Mouse (Mus musculus): Measurements from ENCODE around the gene Cdc42ep4. TPM values are rescaled to one million over a fixed set of nuclear protein-coding genes. Genes with fewer than 3 reads are reported as not detected.

The Cdc42ep4 gene
- polyA plus RNA-seq, 1 experiment from 2014 or later = 109 TPM

- peak overlapping the region; percentile 99 for H3K27ac ChIP-seq
- H3K9me3 ChIP-seq = no peaks in the 10 kb centered on the region
- H3K36me3 ChIP-seq (replicated peaks) = no peaks in the 10 kb centered on the region
- H3K9ac ChIP-seq = peak overlapping the region; percentile 58
- H3K4me3 ChIP-seq (replicated peaks) = peak overlapping the region; percentile 35
- WGBS = 36% methylated on average over 4 of the region's 4 CpGs
- no peak; the same call in 1 of the 2 replicates for ATAC-seq (ENCODE audit: low FRiP score)
- H3K4me2 ChIP-seq = peak overlapping the region; percentile 56
- H3K4me1 ChIP-seq = peaks cover 61% of the 10 kb centered on the region
- H3K27me3 ChIP-seq = no peaks in the 10 kb centered on the region
Measured at GRCm38 (mm10) chr11:113786395-113786794, 34.7 kb upstream of the Cdc42ep4 start.

- Histone ChIP-seq H3K36me3 (replicated peaks) (no peaks in the 10 kb centered on the region), H3K4me3 (replicated peaks) (peak overlapping the region; percentile 35), H3K9me3 (no peaks in the 10 kb centered on the region), H3K9ac (peak overlapping the region; percentile 58), H3K27me3 (no peaks in the 10 kb centered on the region), H3K27ac (peak overlapping the region; percentile 99), H3K4me1 (peaks cover 61% of the 10 kb centered on the region), H3K4me2 (peak overlapping the region; percentile 56)
- under 1% methylated on average over 19 of the region's 19 CpGs for WGBS
- peak; percentile 89 for ATAC-seq (ENCODE audit: low FRiP score)
Measured at GRCm38 (mm10) chr11:113785406-113786171, 33.9 kb upstream of the Cdc42ep4 start.

- Histone ChIP-seq H3K36me3 (replicated peaks) (no peaks in the 10 kb centered on the region), H3K27ac (peak overlapping the region; percentile 99), H3K9me3 (no peaks in the 10 kb centered on the region), H3K4me2 (peak overlapping the region; percentile 56), H3K9ac (no peak overlapping the region; the same call in 1 of the 2 replicates), H3K4me1 (peaks cover 68% of the 10 kb centered on the region), H3K4me3 (replicated peaks) (no peak overlapping the region), H3K27me3 (no peaks in the 10 kb centered on the region)
- peak; percentile 31; the same call in 1 of the 2 replicates for ATAC-seq (ENCODE audit: low FRiP score)
- WGBS = 30% methylated on average over 2 of the region's 2 CpGs
Measured at GRCm38 (mm10) chr11:113784656-113785396, 33.1 kb upstream of the Cdc42ep4 start.

- Histone ChIP-seq H3K4me1 (peaks cover 75% of the 10 kb centered on the region), H3K4me3 (replicated peaks) (no peak overlapping the region), H3K27me3 (no peaks in the 10 kb centered on the region), H3K9ac (no peak overlapping the region), H3K9me3 (no peaks in the 10 kb centered on the region), H3K27ac (peak overlapping the region; percentile 61), H3K4me2 (no peak overlapping the region), H3K36me3 (replicated peaks) (no peaks in the 10 kb centered on the region)
- 86% methylated on average over 2 of the region's 2 CpGs for WGBS
- no peak for ATAC-seq (ENCODE audit: low FRiP score)
Measured at GRCm38 (mm10) chr11:113782496-113782895, 30.8 kb upstream of the Cdc42ep4 start.

GRCm38 (mm10) chr11:113782006-113782405 is 30.3 kb upstream of the Cdc42ep4 start:
- Histone ChIP-seq H3K9me3 (no peaks in the 10 kb centered on the region), H3K4me2 (no peak overlapping the region), H3K27me3 (no peaks in the 10 kb centered on the region), H3K36me3 (replicated peaks) (no peaks in the 10 kb centered on the region), H3K9ac (no peak overlapping the region), H3K27ac (peak overlapping the region; percentile 61), H3K4me3 (replicated peaks) (no peak overlapping the region), H3K4me1 (peaks cover 71% of the 10 kb centered on the region)
- ATAC-seq (ENCODE audit: low FRiP score) = no peak
- 74% methylated on average over 2 of the region's 2 CpGs for WGBS

GRCm38 (mm10) chr11:113779680-113780041 is 28.0 kb upstream of the Cdc42ep4 start:
- H3K9me3 ChIP-seq = no peaks in the 10 kb centered on the region
- H3K36me3 ChIP-seq (replicated peaks) = no peaks in the 10 kb centered on the region
- H3K4me3 ChIP-seq (replicated peaks) = no peak overlapping the region
- no peak overlapping the region for H3K9ac ChIP-seq
- no peak for ATAC-seq (ENCODE audit: low FRiP score)
- 6% methylated on average over 6 of the region's 6 CpGs for WGBS
- peak overlapping the region; percentile 36; the same call in 1 of the 2 replicates for H3K27ac ChIP-seq
- no peaks in the 10 kb centered on the region for H3K27me3 ChIP-seq
- no peak overlapping the region for H3K4me2 ChIP-seq
- H3K4me1 ChIP-seq = peaks cover 53% of the 10 kb centered on the region

- H3K4me3 ChIP-seq (replicated peaks) = no peak overlapping the region
- no peak for ATAC-seq (ENCODE audit: low FRiP score)
- H3K4me2 ChIP-seq = no peak overlapping the region
Measured at GRCm38 (mm10) chr11:113778733-113779679, 27.3 kb upstream of the Cdc42ep4 start.

GRCm38 (mm10) chr11:113777878-113778464 is 26.3 kb upstream of the Cdc42ep4 start:
- 78% methylated on average over 8 of the region's 8 CpGs for WGBS
- no peak for ATAC-seq (ENCODE audit: low FRiP score)
- no peaks in the 10 kb centered on the region for H3K27me3 ChIP-seq
- H3K4me3 ChIP-seq (replicated peaks) = no peak overlapping the region
- peaks cover 46% of the 10 kb centered on the region for H3K4me1 ChIP-seq
- no peak overlapping the region for H3K9ac ChIP-seq
- H3K27ac ChIP-seq = no peak overlapping the region
- no peaks in the 10 kb centered on the region for H3K9me3 ChIP-seq
- H3K36me3 ChIP-seq (replicated peaks) = no peaks in the 10 kb centered on the region
- no peak overlapping the region for H3K4me2 ChIP-seq

More at GRCm38 (mm10) chr11:113778733-113779679, 27.3 kb upstream of the Cdc42ep4 start:
- Histone ChIP-seq H3K9ac (no peak overlapping the region), H3K36me3 (replicated peaks) (no peaks in the 10 kb centered on the region), H3K4me1 (peaks cover 48% of the 10 kb centered on the region), H3K27me3 (no peaks in the 10 kb centered on the region), H3K27ac (peak overlapping the region; percentile 36; the same call in 1 of the 2 replicates), H3K9me3 (no peaks in the 10 kb centered on the region)
- WGBS = 17% methylated on average over 20 of the region's 20 CpGs

- Histone ChIP-seq H3K27ac (no peak overlapping the region), H3K4me2 (no peak overlapping the region), H3K4me3 (replicated peaks) (no peak overlapping the region), H3K9me3 (no peaks in the 10 kb centered on the region), H3K27me3 (no peaks in the 10 kb centered on the region), H3K9ac (no peak overlapping the region), H3K36me3 (replicated peaks) (no peaks in the 10 kb centered on the region), H3K4me1 (peaks cover 40% of the 10 kb centered on the region)
- WGBS = 77% methylated on average over 14 of the region's 14 CpGs
- ATAC-seq (ENCODE audit: low FRiP score) = no peak
Measured at GRCm38 (mm10) chr11:113776851-113777511, 25.3 kb upstream of the Cdc42ep4 start.

GRCm38 (mm10) chr11:113774773-113775172 is 23.1 kb upstream of the Cdc42ep4 start:
- 91% methylated on average over 3 of the region's 3 CpGs for WGBS
- H3K36me3 ChIP-seq (replicated peaks) = no peaks in the 10 kb centered on the region
- no peak overlapping the region for H3K27ac ChIP-seq
- H3K4me1 ChIP-seq = peaks cover 24% of the 10 kb centered on the region
- no peaks in the 10 kb centered on the region for H3K9me3 ChIP-seq
- H3K27me3 ChIP-seq = no peaks in the 10 kb centered on the region
- H3K9ac ChIP-seq = no peak overlapping the region
- no peak for ATAC-seq (ENCODE audit: low FRiP score)
- H3K4me2 ChIP-seq = no peak overlapping the region
- H3K4me3 ChIP-seq (replicated peaks) = no peak overlapping the region

- WGBS = 89% methylated on average over 5 of the region's 5 CpGs
Measured at GRCm38 (mm10) chr11:113773191-113773590, 21.5 kb upstream of the Cdc42ep4 start.

More at GRCm38 (mm10) chr11:113773191-113773590, 21.5 kb upstream of the Cdc42ep4 start:
- no peak overlapping the region for H3K4me2 ChIP-seq
- H3K36me3 ChIP-seq (replicated peaks) = no peaks in the 10 kb centered on the region
- no peak overlapping the region for H3K4me3 ChIP-seq (replicated peaks)
- H3K9ac ChIP-seq = no peak overlapping the region
- peaks cover 12% of the 10 kb centered on the region; the same call in 1 of the 2 replicates for H3K4me1 ChIP-seq
- ATAC-seq (ENCODE audit: low FRiP score) = no peak
- H3K27ac ChIP-seq = no peak overlapping the region
- H3K9me3 ChIP-seq = no peaks in the 10 kb centered on the region
- H3K27me3 ChIP-seq = no peaks in the 10 kb centered on the region
